Mouse (Mus musculus): ENCODE results near the gene Pnck. TPM values are rescaled to one million over a fixed set of nuclear protein-coding genes. Genes with fewer than 3 reads are reported as not detected.

Gene Pnck
- polyA plus RNA-seq, 1 experiment from 2014 or later, result 118 TPM

DNA sequence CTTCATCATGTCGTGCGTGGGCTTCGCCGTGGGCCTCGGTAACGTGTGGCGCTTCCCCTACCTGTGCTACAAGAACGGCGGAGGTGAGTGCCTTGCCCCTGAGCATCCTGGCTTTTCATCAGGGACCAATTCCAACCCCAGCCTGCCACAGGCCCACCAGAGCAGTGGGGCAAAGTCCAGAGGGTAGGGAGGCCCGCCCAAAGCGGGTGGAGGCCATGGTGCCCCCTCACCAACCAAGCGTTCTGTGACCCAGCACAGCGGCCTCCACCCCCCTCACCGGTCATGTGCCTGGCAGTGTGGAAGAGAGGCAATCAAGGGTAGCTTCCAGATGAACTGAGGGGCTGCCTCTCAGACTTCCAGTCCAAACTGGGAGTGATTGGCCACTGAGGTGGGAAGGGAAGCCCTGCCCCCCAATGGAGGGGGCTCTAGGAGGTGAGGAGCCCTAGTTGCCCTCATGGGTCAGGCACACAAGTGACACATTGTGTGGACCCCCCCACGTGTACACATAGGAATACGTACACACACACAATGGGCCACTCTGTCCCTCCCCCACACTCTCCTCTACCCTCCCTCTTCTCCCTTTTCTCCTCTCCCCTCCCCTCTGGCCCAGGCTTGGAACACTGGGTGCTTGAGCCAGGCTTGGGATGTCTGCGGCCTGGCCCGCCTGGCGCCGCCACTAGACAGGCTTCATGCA is 14.2 kb upstream of the Pnck start:
- H3K9me3 ChIP-seq (replicated peaks; ENCODE audit: control insufficient read depth, low read length), result no peaks in the 10 kb centered on the region
- 34% methylated on average over 20 of the region's 20 CpGs for WGBS
- H3K27me3 ChIP-seq (replicated peaks; ENCODE audit: control insufficient read depth, insufficient read depth, low read length), result no peaks in the 10 kb centered on the region
- peak overlapping the region; percentile 75 for H3K9ac ChIP-seq (ENCODE audit: low read length)
- ATAC-seq, result peak; percentile 32
- H3K4me1 ChIP-seq (ENCODE audit: control insufficient read depth, insufficient read depth, low read length), result peaks cover 8% of the 10 kb centered on the region; the same call in 1 of the 2 replicates
- peak overlapping the region; percentile 60 for H3K4me2 ChIP-seq (ENCODE audit: low read length)
- no peak overlapping the region for H3K27ac ChIP-seq (ENCODE audit: low read depth, low read length)
- peaks cover 11% of the 10 kb centered on the region; the same call in 1 of the 2 replicates for H3K36me3 ChIP-seq (ENCODE audit: control insufficient read depth, insufficient read depth, low read length)
- peak overlapping the region; percentile 53 for H3K4me3 ChIP-seq (ENCODE audit: low read depth, low read length)
- DNase-seq (ENCODE audit: low spot score), result no peak

DNA sequence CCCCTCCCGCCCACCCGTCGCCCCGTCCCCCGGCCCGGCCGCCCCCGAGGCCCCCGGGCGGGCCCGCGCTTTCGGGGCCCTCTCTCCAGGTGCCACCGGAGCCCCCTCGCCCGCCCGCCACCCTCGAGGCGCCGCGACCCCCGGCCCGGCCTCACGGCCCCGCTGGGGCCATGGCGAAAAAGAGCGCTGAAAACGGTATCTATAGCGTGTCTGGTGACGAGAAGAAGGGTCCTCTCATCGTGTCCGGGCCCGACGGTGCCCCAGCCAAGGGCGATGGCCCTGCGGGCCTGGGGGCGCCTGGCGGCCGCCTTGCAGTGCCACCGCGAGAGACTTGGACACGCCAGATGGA is 13.7 kb upstream of the Pnck start:
- Histone ChIP-seq H3K4me1 (ENCODE audit: control insufficient read depth, insufficient read depth, low read length) (peaks cover 8% of the 10 kb centered on the region; the same call in 1 of the 2 replicates), H3K9me3 (replicated peaks; ENCODE audit: control insufficient read depth, low read length) (no peaks in the 10 kb centered on the region), H3K27ac (ENCODE audit: low read depth, low read length) (peak overlapping the region; percentile 66; the same call in 1 of the 2 replicates), H3K27me3 (replicated peaks; ENCODE audit: control insufficient read depth, insufficient read depth, low read length) (no peaks in the 10 kb centered on the region), H3K36me3 (ENCODE audit: control insufficient read depth, insufficient read depth, low read length) (peaks cover 7% of the 10 kb centered on the region; the same call in 1 of the 2 replicates), H3K4me2 (ENCODE audit: low read length) (peak overlapping the region; percentile 60), H3K9ac (ENCODE audit: low read length) (peak overlapping the region; percentile 75), H3K4me3 (ENCODE audit: low read depth, low read length) (peak overlapping the region; percentile 53)
- ATAC-seq (peak; percentile 4; the same call in 1 of the 2 replicates), DNase-seq (ENCODE audit: low spot score) (no peak)
- WGBS, result 33% methylated on average over 27 of the region's 42 CpGs

DNA sequence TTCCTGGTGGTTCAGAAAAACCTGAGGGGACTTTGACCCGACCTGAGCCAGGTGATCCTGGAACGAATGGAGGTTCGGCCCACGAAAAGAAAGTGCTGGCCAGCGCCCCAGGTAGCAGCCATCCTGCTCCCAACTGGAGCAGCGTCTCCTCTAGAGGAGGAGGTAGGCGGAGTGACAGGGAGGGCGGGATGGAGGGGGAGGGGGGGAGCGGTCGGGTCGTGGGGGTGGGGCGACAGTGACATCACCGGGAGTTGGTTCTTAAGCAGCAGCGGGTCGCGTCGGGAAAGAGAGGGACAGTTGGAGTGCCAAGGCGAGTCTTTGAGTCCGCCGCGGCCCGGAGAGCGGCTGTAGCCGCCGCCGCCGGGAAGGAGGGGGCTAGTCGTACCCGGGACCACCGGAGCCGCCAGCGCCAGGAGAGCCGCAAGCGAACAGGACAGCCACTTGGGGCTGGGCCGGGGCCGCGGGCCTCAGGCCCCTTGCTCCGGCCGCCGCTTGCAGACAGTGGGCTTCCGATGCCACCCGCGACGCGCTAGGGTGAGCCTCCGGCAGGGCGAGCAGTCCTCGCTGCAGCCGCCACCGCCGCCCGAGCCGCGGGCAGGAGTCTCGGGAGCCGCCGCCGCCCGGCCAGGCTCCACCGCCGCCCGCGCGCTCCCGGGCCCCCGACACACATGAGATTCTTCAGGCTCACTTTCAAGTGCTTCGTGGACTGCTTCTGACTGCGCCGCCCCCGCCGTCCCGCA is 13.1 kb upstream of the Pnck start, which contains the start of gene Slc6a8:
Gene Slc6a8 (plus strand): TSS at position 272 of the 740 bp plus-strand sequence.
- H3K9ac ChIP-seq (ENCODE audit: low read length), result peak within 1 kb of the TSS; percentile 75
- 20% methylated on average over 54 of the region's 72 CpGs for WGBS
- no peaks in the 10 kb centered on the region for H3K27me3 ChIP-seq (replicated peaks; ENCODE audit: control insufficient read depth, insufficient read depth, low read length)
- ATAC-seq (peak; percentile 83), DNase-seq (ENCODE audit: low spot score) (peak; percentile 78)
- H3K9me3 ChIP-seq (replicated peaks; ENCODE audit: control insufficient read depth, low read length), result no peaks in the 10 kb centered on the region
- H3K4me1 ChIP-seq (ENCODE audit: control insufficient read depth, insufficient read depth, low read length), result peaks cover 8% of the 10 kb centered on the region; the same call in 1 of the 2 replicates
- H3K4me2 ChIP-seq (ENCODE audit: low read length), result peak within 1 kb of the TSS; percentile 60
- peak within 1 kb of the TSS; percentile 66 for H3K27ac ChIP-seq (ENCODE audit: low read depth, low read length)
- peak within 1 kb of the TSS; percentile 53 for H3K4me3 ChIP-seq (ENCODE audit: low read depth, low read length)
- peaks cover 4% of the 10 kb centered on the region; the same call in 1 of the 2 replicates for H3K36me3 ChIP-seq (ENCODE audit: control insufficient read depth, insufficient read depth, low read length)

DNA sequence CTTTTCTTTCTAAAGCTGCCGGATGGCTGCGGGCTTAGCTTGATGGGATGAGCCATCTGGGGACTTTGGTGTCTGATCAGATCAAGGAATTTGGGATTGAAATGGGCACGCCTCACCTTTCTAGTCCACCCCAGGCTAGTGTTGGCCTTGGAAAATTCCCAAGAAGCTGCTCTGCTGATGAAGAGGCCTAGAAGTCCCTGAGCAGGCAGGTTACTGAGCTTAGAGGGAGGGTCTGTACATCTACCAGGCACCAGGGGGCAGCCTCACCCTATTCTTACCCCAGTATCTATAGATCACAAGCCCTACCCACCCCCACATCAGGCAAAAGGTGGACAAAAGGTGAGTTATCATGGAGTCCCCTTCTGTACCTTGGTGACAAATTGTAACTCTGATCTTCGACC is 12.1 kb upstream of the Pnck start:
- DNase-seq (ENCODE audit: low spot score) (peak; percentile 67), ATAC-seq (peak; percentile 57; the same call in 1 of the 2 replicates)
- Histone ChIP-seq H3K9ac (ENCODE audit: low read length) (no peak overlapping the region), H3K4me3 (ENCODE audit: low read depth, low read length) (no peak overlapping the region), H3K4me2 (ENCODE audit: low read length) (no peak overlapping the region; the same call in 1 of the 2 replicates), H3K27me3 (replicated peaks; ENCODE audit: control insufficient read depth, insufficient read depth, low read length) (no peaks in the 10 kb centered on the region), H3K9me3 (replicated peaks; ENCODE audit: control insufficient read depth, low read length) (no peaks in the 10 kb centered on the region), H3K27ac (ENCODE audit: low read depth, low read length) (no peak overlapping the region), H3K36me3 (ENCODE audit: control insufficient read depth, insufficient read depth, low read length) (no peaks in the 10 kb centered on the region), H3K4me1 (ENCODE audit: control insufficient read depth, insufficient read depth, low read length) (peaks cover 8% of the 10 kb centered on the region; the same call in 1 of the 2 replicates)
- 52% methylated on average over 4 of the region's 4 CpGs for WGBS

DNA sequence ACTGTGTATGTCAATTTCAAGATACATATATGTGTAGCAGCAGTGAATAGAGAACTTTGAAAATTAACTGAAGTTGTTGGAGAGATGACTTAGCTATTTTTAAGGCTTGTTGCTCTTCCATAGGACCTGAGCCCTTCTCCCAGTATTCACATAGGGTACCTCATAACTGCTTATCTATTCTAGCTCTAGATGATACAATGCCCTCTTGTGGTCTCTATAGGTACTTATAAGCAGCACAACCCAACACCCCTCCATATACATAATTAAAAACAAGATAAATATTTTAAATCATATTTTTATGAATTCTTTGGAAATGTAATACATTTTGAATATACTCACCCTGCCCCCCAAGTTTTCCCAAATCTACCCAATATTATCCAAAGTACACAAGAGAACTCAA is 3.2 kb upstream of the Pnck start:
- ATAC-seq (no peak), DNase-seq (ENCODE audit: low spot score) (peak; percentile 62)
- H3K4me1 ChIP-seq (ENCODE audit: control insufficient read depth, insufficient read depth, low read length), result no peaks in the 10 kb centered on the region
- no peak overlapping the region for H3K4me2 ChIP-seq (ENCODE audit: low read length)
- H3K36me3 ChIP-seq (ENCODE audit: control insufficient read depth, insufficient read depth, low read length), result no peaks in the 10 kb centered on the region
- no peak overlapping the region for H3K27ac ChIP-seq (ENCODE audit: low read depth, low read length)
- H3K27me3 ChIP-seq (replicated peaks; ENCODE audit: control insufficient read depth, insufficient read depth, low read length), result no peaks in the 10 kb centered on the region
- H3K4me3 ChIP-seq (ENCODE audit: low read depth, low read length), result no peak overlapping the region
- H3K9me3 ChIP-seq (replicated peaks; ENCODE audit: control insufficient read depth, low read length), result no peaks in the 10 kb centered on the region
- no peak overlapping the region for H3K9ac ChIP-seq (ENCODE audit: low read length)

DNA sequence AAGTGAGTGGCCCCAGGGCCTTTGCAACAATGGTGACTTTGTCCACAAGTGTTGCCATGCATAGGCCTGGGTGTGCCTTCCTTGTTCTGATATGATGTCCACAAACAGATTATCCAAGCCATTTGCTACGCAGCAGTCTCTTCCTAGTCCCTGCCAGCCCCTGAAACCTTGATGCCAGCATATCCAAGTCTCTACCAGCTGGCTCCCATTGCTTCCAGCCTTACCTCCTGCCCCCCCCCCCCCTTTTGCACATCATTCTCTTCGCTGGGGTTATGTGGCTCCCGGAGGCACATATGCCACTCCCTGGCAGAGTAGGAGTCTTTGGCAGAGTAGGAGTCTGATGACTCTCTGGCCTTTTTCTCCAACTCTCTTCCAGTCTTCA is 358 bp upstream of the Pnck start:
- Histone ChIP-seq H3K9me3 (replicated peaks; ENCODE audit: control insufficient read depth, low read length) (no peaks in the 10 kb centered on the region), H3K9ac (ENCODE audit: low read length) (peak overlapping the region; percentile 62), H3K4me1 (ENCODE audit: control insufficient read depth, insufficient read depth, low read length) (no peaks in the 10 kb centered on the region), H3K4me2 (ENCODE audit: low read length) (peak overlapping the region; percentile 59), H3K27me3 (replicated peaks; ENCODE audit: control insufficient read depth, insufficient read depth, low read length) (no peaks in the 10 kb centered on the region), H3K4me3 (ENCODE audit: low read depth, low read length) (peak overlapping the region; percentile 43), H3K36me3 (ENCODE audit: control insufficient read depth, insufficient read depth, low read length) (no peaks in the 10 kb centered on the region), H3K27ac (ENCODE audit: low read depth, low read length) (no peak overlapping the region)
- ATAC-seq (peak; percentile 5; the same call in 1 of the 2 replicates), DNase-seq (ENCODE audit: low spot score) (peak; percentile 7)
- WGBS, result 79% methylated on average over 3 of the region's 3 CpGs

DNA sequence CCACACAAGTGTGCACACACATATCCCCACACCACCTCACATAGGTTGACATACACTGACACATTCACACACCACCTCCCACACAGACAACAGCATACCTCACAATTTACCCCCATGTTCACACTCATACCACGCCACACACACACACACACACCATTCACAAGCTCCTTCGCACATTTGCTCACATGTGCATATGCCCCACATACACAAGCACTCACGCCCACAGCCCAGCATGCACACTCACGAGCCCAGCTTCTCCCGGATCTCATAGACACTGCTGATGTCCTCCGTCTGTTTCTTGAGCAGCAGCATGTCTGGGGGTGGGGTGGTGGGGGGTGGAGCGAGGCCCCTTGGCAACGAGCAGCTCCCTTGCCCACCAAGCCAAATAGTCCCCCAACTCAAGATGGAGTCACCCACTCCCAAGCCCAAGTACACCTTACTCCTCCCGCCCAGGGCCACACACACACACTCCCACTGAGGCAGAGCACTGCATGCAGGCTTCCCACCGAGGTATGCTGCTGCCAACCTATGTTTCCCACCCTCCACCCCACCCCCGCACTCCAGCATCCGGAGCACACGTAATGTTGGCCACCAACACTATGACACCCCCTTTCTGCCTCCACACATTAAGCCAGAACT is 862 bp downstream of the Pnck start:
- H3K4me3 ChIP-seq (ENCODE audit: low read depth, low read length), result peak overlapping the region; percentile 43
- 56% methylated on average over 13 of the region's 13 CpGs for WGBS
- no peak overlapping the region; the same call in 1 of the 2 replicates for H3K27ac ChIP-seq (ENCODE audit: low read depth, low read length)
- peak overlapping the region; percentile 59 for H3K4me2 ChIP-seq (ENCODE audit: low read length)
- no peaks in the 10 kb centered on the region for H3K36me3 ChIP-seq (ENCODE audit: control insufficient read depth, insufficient read depth, low read length)
- DNase-seq (ENCODE audit: low spot score) (no peak), ATAC-seq (peak; percentile 42; the same call in 1 of the 2 replicates)
- H3K9me3 ChIP-seq (replicated peaks; ENCODE audit: control insufficient read depth, low read length), result no peaks in the 10 kb centered on the region
- peak overlapping the region; percentile 62 for H3K9ac ChIP-seq (ENCODE audit: low read length)
- H3K27me3 ChIP-seq (replicated peaks; ENCODE audit: control insufficient read depth, insufficient read depth, low read length), result no peaks in the 10 kb centered on the region
- no peaks in the 10 kb centered on the region for H3K4me1 ChIP-seq (ENCODE audit: control insufficient read depth, insufficient read depth, low read length)

DNA sequence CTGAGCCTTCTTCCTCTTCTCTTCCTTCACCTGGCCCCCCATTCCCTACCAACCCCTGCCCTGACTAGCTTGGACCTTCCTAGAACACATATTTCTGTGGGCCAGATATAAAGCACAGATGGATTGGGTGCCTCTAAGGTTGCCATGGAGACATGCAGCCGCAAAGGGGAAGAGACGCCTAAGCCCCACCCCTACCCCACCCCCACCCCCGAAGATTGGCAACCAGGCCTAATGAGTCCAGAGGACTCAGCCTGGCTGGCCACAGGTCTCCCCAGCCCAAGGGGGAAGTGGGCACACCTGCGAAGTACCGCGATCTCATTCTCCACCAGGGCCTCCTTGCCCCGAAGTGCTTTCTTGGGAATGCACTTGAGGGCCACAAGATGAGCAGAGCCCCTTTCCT is 1.5 kb downstream of the Pnck start:
- Histone ChIP-seq H3K4me3 (ENCODE audit: low read depth, low read length) (peak overlapping the region; percentile 43; the same call in 1 of the 2 replicates), H3K27ac (ENCODE audit: low read depth, low read length) (no peak overlapping the region), H3K36me3 (ENCODE audit: control insufficient read depth, insufficient read depth, low read length) (no peaks in the 10 kb centered on the region), H3K4me1 (ENCODE audit: control insufficient read depth, insufficient read depth, low read length) (no peaks in the 10 kb centered on the region), H3K4me2 (ENCODE audit: low read length) (peak overlapping the region; percentile 59), H3K9me3 (replicated peaks; ENCODE audit: control insufficient read depth, low read length) (no peaks in the 10 kb centered on the region), H3K27me3 (replicated peaks; ENCODE audit: control insufficient read depth, insufficient read depth, low read length) (no peaks in the 10 kb centered on the region), H3K9ac (ENCODE audit: low read length) (no peak overlapping the region)
- no peak for ATAC-seq
- no peak for DNase-seq (ENCODE audit: low spot score)
- 46% methylated on average over 7 of the region's 7 CpGs for WGBS

Data from forebrain, embryonic 14.5 days (tissue).